ENCODE assay signal across 10 mouse cellular contexts in genomic region chr8:26443041-26443440, GRCm38 (mm10).
DNase-seq lines count a peak whose midpoint lies in the region; ATAC-seq and TF ChIP-seq lines count a peak whose summit lies in the region.
"Had no signal": no experiment of that assay in that cellular context is flagged by ENCODE, and none has a peak within 500 bp of the region (broad histone marks: within the 10 kb centered on the region; RNA-seq: fewer than 3 reads in every experiment).

No protein-coding gene starts in this region.

- H3K4me3 ChIP-seq in kidney, adult 2 months (ENCODE audit: insufficient read depth, low read depth, low read length): no peak overlapping the region
- H3K4me3 ChIP-seq in kidney, embryonic 15.5 days (replicated peaks): no peak overlapping the region
- H3K4me3 ChIP-seq in bone marrow, adult 2 months (replicated peaks; ENCODE audit: control insufficient read depth, low read depth, low read length): no peak overlapping the region
- no peak overlapping the region for H3K4me3 ChIP-seq in embryonic fibroblast, embryonic 13.5 days (ENCODE audit: insufficient read depth, low read length)
- H3K4me3 ChIP-seq: erythroblast, embryonic 14.5 days; stomach, embryonic 15.5 days had no signal

- no peak for TF ChIP-seq POLR2A in kidney, adult 2 months (IDR thresholded peaks at IDR 0.05; ENCODE audit: low read depth, low read length)
- no peak for TF ChIP-seq POLR2A in bone marrow, adult 2 months (IDR thresholded peaks at IDR 0.05; ENCODE audit: borderline replicate concordance, control insufficient read depth, low read depth, low read length)
- no peak for TF ChIP-seq POLR2A in embryonic fibroblast, embryonic 13.5 days (IDR thresholded peaks at IDR 0.05; ENCODE audit: low read depth, low read length)

- no peaks in the 10 kb centered on the region for H3K36me3 ChIP-seq in kidney, adult 2 months (ENCODE audit: control insufficient read depth, insufficient read depth, low read length)
- no peaks in the 10 kb centered on the region for H3K36me3 ChIP-seq in kidney, embryonic 15.5 days
- H3K36me3 ChIP-seq: stomach, embryonic 15.5 days had no signal

- H3K4me1 ChIP-seq in kidney, adult 2 months (ENCODE audit: control insufficient read depth, insufficient read depth, low read length): no peaks in the 10 kb centered on the region
- peaks cover 21% of the 10 kb centered on the region for H3K4me1 ChIP-seq in kidney, embryonic 15.5 days
- no peaks in the 10 kb centered on the region for H3K4me1 ChIP-seq in bone marrow, adult 2 months (ENCODE audit: control insufficient read depth, insufficient read depth, low read length)
- no peaks in the 10 kb centered on the region for H3K4me1 ChIP-seq in embryonic fibroblast, embryonic 13.5 days (ENCODE audit: control insufficient read depth, insufficient read depth, low read length)

- H3K9me3 ChIP-seq in kidney, embryonic 15.5 days (replicated peaks): no peaks in the 10 kb centered on the region
- H3K9me3 ChIP-seq: stomach, embryonic 15.5 days had no signal

- no peaks in the 10 kb centered on the region for H3K27me3 ChIP-seq in kidney, adult 2 months (replicated peaks; ENCODE audit: control insufficient read depth, insufficient read depth, low read length)
- H3K27me3 ChIP-seq in kidney, embryonic 15.5 days: no peaks in the 10 kb centered on the region
- H3K27me3 ChIP-seq: stomach, embryonic 15.5 days had no signal

- no peak overlapping the region for H3K27ac ChIP-seq in kidney, adult 2 months (ENCODE audit: insufficient read depth, low read depth, low read length)
- no peak overlapping the region for H3K27ac ChIP-seq in kidney, embryonic 15.5 days
- no peak overlapping the region for H3K27ac ChIP-seq in bone marrow, adult 2 months (ENCODE audit: control insufficient read depth, insufficient read depth, low read depth, low read length, poor library complexity)
- H3K27ac ChIP-seq in embryonic fibroblast, embryonic 13.5 days (ENCODE audit: insufficient read depth, low read length): no peak overlapping the region
- H3K27ac ChIP-seq: stomach, embryonic 15.5 days had no signal

- no peak for ATAC-seq in kidney, embryonic 15.5 days (replicated peaks; ENCODE audit: low FRiP score)

- intact Hi-C loops in left cerebral cortex, postnatal 4 days (cut with DNase I): no loop called here

- no peak overlapping the region for H3K9ac ChIP-seq in kidney, embryonic 15.5 days
- H3K9ac ChIP-seq: stomach, embryonic 15.5 days had no signal

- H3K4me2 ChIP-seq in kidney, embryonic 15.5 days: no peak overlapping the region
- H3K4me2 ChIP-seq: stomach, embryonic 15.5 days had no signal

- peak; percentile 73 for DNase-seq in kidney, adult 2 months
- DNase-seq in hindlimb bud, embryonic 11.5 days (ENCODE audit: extremely low spot score, low read depth, low spot score): peak; percentile 33
- DNase-seq in left cerebral cortex, postnatal 4 days: peak; percentile 81
- peak; percentile 21 for DNase-seq in ovary, adult 18-20 months (ENCODE audit: low spot score)
- peak; percentile 36 for DNase-seq in thymus, postnatal 0 days (ENCODE audit: low spot score)

- peak; percentile 83 for TF ChIP-seq CTCF in kidney, adult 2 months (conservative IDR thresholded peaks at IDR 0.05; ENCODE audit: insufficient read depth, insufficient read length, low read depth, low read length)
- TF ChIP-seq CTCF in bone marrow, adult 2 months (IDR thresholded peaks at IDR 0.05; ENCODE audit: control insufficient read depth, insufficient read depth, low read length): peak; percentile 73
- TF ChIP-seq CTCF in embryonic fibroblast, embryonic 13.5 days (IDR thresholded peaks at IDR 0.05; ENCODE audit: borderline replicate concordance, insufficient read depth, low read length): peak; percentile 61; the same call in 1 of the 2 replicates

- 44% methylated on average over 4 of the region's 4 CpGs for WGBS in kidney, adult 2 months
- WGBS in kidney, embryonic 15.5 days: 47% methylated on average over 4 of the region's 4 CpGs
- 47% methylated on average over 4 of the region's 4 CpGs for WGBS in bone marrow, adult 2 months

Comparison
In these comparisons a context has a peak if more than half of its experiments do, and no peak if none do; other contexts are left out.
1. DNase-seq: peak in every context shown above with its lines; median percentile 81 in left cerebral cortex, postnatal 4 days; 73 in kidney, adult 2 months; 36 in thymus, postnatal 0 days; 33 in hindlimb bud, embryonic 11.5 days; 21 in ovary, adult 18-20 months.